Mouse (Mus musculus): ENCODE measurements around the gene Cdh23.

The Cdh23 gene

GRCm38 (mm10) chr10:60344111-60344510, 352.2 kb downstream of the Cdh23 start:
- no peak for DNase-seq (ENCODE audit: low spot score in 2 of 2)

GRCm38 (mm10) chr10:60341528-60341927, 354.8 kb downstream of the Cdh23 start:
- no peak for DNase-seq (ENCODE audit: low spot score in 2 of 2)

GRCm38 (mm10) chr10:60335021-60335420, 361.3 kb downstream of the Cdh23 start:
- DNase-seq (ENCODE audit: low spot score in 2 of 2) = no peak

GRCm38 (mm10) chr10:60334583-60334982, 361.7 kb downstream of the Cdh23 start:
- no peak for DNase-seq (ENCODE audit: low spot score in 2 of 2)

- no peak for DNase-seq (ENCODE audit: low spot score in 2 of 2)
These were observed 367.2 kb downstream of the Cdh23 start for GRCm38 (mm10) chr10:60328963-60329650.

GRCm38 (mm10) chr10:60316166-60316565, 380.1 kb downstream of the Cdh23 start:
- no peak for DNase-seq (ENCODE audit: low spot score in 2 of 2)

- no peak for DNase-seq (ENCODE audit: low spot score in 2 of 2)
These were observed 382.7 kb downstream of the Cdh23 start for GRCm38 (mm10) chr10:60313606-60314005.

- no peak for DNase-seq (ENCODE audit: low spot score in 2 of 2)
These were observed 385.7 kb downstream of the Cdh23 start for GRCm38 (mm10) chr10:60310629-60311028.

GRCm38 (mm10) chr10:60304854-60305628, 391.2 kb downstream of the Cdh23 start:
- DNase-seq (ENCODE audit: low spot score in 2 of 2) = peak; percentile 71 to 82

GRCm38 (mm10) chr10:60303419-60303818, 392.9 kb downstream of the Cdh23 start:
- DNase-seq (ENCODE audit: low spot score in 2 of 2) = no peak

- DNase-seq (ENCODE audit: low spot score in 2 of 2) = no peak
These were observed 396.7 kb downstream of the Cdh23 start for GRCm38 (mm10) chr10:60299636-60300035.

- DNase-seq (ENCODE audit: low spot score in 2 of 2) = no peak
These were observed 400.3 kb downstream of the Cdh23 start for GRCm38 (mm10) chr10:60296027-60296426.

GRCm38 (mm10) chr10:60295356-60295755, 400.9 kb downstream of the Cdh23 start:
- no peak for DNase-seq (ENCODE audit: low spot score in 2 of 2)

GRCm38 (mm10) chr10:60294621-60295020, 401.7 kb downstream of the Cdh23 start:
- no peak for DNase-seq (ENCODE audit: low spot score in 2 of 2)

- DNase-seq (ENCODE audit: low spot score in 2 of 2) = no peak
These were observed 404.1 kb downstream of the Cdh23 start for GRCm38 (mm10) chr10:60292209-60292608.

GRCm38 (mm10) chr10:60290739-60291110, 405.6 kb downstream of the Cdh23 start:
- no peak for DNase-seq (ENCODE audit: low spot score in 2 of 2)

GRCm38 (mm10) chr10:60290026-60290738, 406.1 kb downstream of the Cdh23 start:
- no peak for DNase-seq (ENCODE audit: low spot score in 2 of 2)

GRCm38 (mm10) chr10:60289216-60289615, 407.1 kb downstream of the Cdh23 start:
- no peak for DNase-seq (ENCODE audit: low spot score in 2 of 2)

- no peak for DNase-seq (ENCODE audit: low spot score in 2 of 2)
These were observed 408.6 kb downstream of the Cdh23 start for GRCm38 (mm10) chr10:60287726-60288125.

- DNase-seq (ENCODE audit: low spot score in 2 of 2) = no peak
These were observed 409.1 kb downstream of the Cdh23 start for GRCm38 (mm10) chr10:60287161-60287560.

GRCm38 (mm10) chr10:60286546-60286945, 409.7 kb downstream of the Cdh23 start:
- no peak for DNase-seq (ENCODE audit: low spot score in 2 of 2)

- DNase-seq (ENCODE audit: low spot score in 2 of 2) = peak; percentile 78 to 92
These were observed 410.5 kb downstream of the Cdh23 start for GRCm38 (mm10) chr10:60285676-60286372.

Measured in frontal cortex, postnatal 36 days (tissue).